Mouse (Mus musculus): ENCODE data around the gene Scgb1b30.

DNA sequence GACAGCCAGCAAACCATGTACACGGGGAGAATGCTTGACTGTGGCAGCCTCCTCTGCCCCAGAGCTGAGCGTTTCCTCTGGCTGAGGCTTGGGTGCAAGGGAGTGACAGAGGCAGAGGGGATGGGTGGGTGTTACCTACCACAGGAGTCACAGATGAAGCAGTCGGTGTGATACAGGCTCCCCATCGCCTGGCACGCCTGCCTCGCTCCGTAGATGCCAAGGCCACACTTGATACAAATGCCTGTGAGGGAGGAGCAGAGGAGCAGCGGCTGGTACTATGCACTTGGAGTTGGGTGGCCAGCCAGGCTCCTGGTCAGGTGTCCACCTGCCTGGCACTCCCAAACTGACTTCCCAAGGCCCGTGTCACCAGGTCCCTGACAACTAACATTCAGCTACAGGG lies 30.1 kb downstream of the Scgb1b30 start:
- TF ChIP-seq CHD2 (IDR thresholded peaks at IDR 0.05; ENCODE audit: low read depth, low read length) (no peak), ZNF384 (IDR thresholded peaks at IDR 0.05; ENCODE audit: low read depth, low read length) (no peak), MAFK (IDR thresholded peaks at IDR 0.05; ENCODE audit: insufficient read depth, low read depth, low read length) (no peak), ZC3H11A (IDR thresholded peaks at IDR 0.05; ENCODE audit: borderline replicate concordance, low read depth, low read length) (no peak), HCFC1 (IDR thresholded peaks at IDR 0.05; ENCODE audit: borderline replicate concordance, insufficient read depth, low read length) (no peak)

Data from ES-E14 (cell line).